Mouse (Mus musculus): ENCODE results near the gene Asna1.

Asna1 gene

GRCm38 (mm10) chr8:85035165-85035727, 10.2 kb upstream of the Asna1 start:
- no peak for DNase-seq (ENCODE audit: extremely low read depth, low read depth)

GRCm38 (mm10) chr8:85034764-85035163, 9.7 kb upstream of the Asna1 start:
- peak; percentile 71 for DNase-seq (ENCODE audit: extremely low read depth, low read depth)

GRCm38 (mm10) chr8:85033867-85034266, 8.8 kb upstream of the Asna1 start:
- no peak for DNase-seq (ENCODE audit: extremely low read depth, low read depth)

- DNase-seq (ENCODE audit: extremely low read depth, low read depth): no peak
Observed at GRCm38 (mm10) chr8:85032622-85033311, 7.7 kb upstream of the Asna1 start.

- no peak for DNase-seq (ENCODE audit: extremely low read depth, low read depth)
Observed at GRCm38 (mm10) chr8:85029271-85029670, 4.2 kb upstream of the Asna1 start.

GRCm38 (mm10) chr8:85027922-85028321, 2.8 kb upstream of the Asna1 start:
- no peak for DNase-seq (ENCODE audit: extremely low read depth, low read depth)

- no peak for DNase-seq (ENCODE audit: extremely low read depth, low read depth)
Observed at GRCm38 (mm10) chr8:85027516-85027855, 2.4 kb upstream of the Asna1 start.

GRCm38 (mm10) chr8:85026670-85027515, 1.8 kb upstream of the Asna1 start, which contains the start of gene Trir:
Gene Trir, plus strand, starts transcription at chr8:85026823.
- DNase-seq (ENCODE audit: extremely low read depth, low read depth): peak; percentile 89

- DNase-seq (ENCODE audit: extremely low read depth, low read depth): no peak
Observed at GRCm38 (mm10) chr8:85023846-85024245, 1.2 kb downstream of the Asna1 start.

GRCm38 (mm10) chr8:85021514-85022055, 3.5 kb downstream of the Asna1 start:
- DNase-seq (ENCODE audit: extremely low read depth, low read depth): no peak

- no peak for DNase-seq (ENCODE audit: extremely low read depth, low read depth)
Observed at GRCm38 (mm10) chr8:85017209-85017608, 7.9 kb downstream of the Asna1 start.

- DNase-seq (ENCODE audit: extremely low read depth, low read depth): no peak
Observed at GRCm38 (mm10) chr8:85016724-85017123, 8.4 kb downstream of the Asna1 start.

- no peak for DNase-seq (ENCODE audit: extremely low read depth, low read depth)
Observed at GRCm38 (mm10) chr8:85014431-85014830, 10.7 kb downstream of the Asna1 start, which contains the start of gene Best2. Gene Best2, minus strand, starts transcription at chr8:85014531.

GRCm38 (mm10) chr8:85013230-85013840, 11.7 kb downstream of the Asna1 start:
- DNase-seq (ENCODE audit: extremely low read depth, low read depth): no peak

GRCm38 (mm10) chr8:85011242-85011641, 13.8 kb downstream of the Asna1 start:
- DNase-seq (ENCODE audit: extremely low read depth, low read depth): no peak

GRCm38 (mm10) chr8:85007686-85008085, 17.4 kb downstream of the Asna1 start:
- DNase-seq (ENCODE audit: extremely low read depth, low read depth): no peak

- DNase-seq (ENCODE audit: extremely low read depth, low read depth): peak; percentile 89
Observed at GRCm38 (mm10) chr8:84997649-84998295, 27.3 kb downstream of the Asna1 start.

GRCm38 (mm10) chr8:84996978-84997377, 28.1 kb downstream of the Asna1 start:
- no peak for DNase-seq (ENCODE audit: extremely low read depth, low read depth)

GRCm38 (mm10) chr8:84995680-84996079, 29.4 kb downstream of the Asna1 start:
- DNase-seq (ENCODE audit: extremely low read depth, low read depth): no peak

GRCm38 (mm10) chr8:84994375-84994774, 30.7 kb downstream of the Asna1 start:
- no peak for DNase-seq (ENCODE audit: extremely low read depth, low read depth)

- DNase-seq (ENCODE audit: extremely low read depth, low read depth): no peak
Observed at GRCm38 (mm10) chr8:84990836-84991235, 34.2 kb downstream of the Asna1 start.

Data from MEL-GATA-1-ER (cell line).